Mouse (Mus musculus) thymus, adult 18-20 months (tissue): ENCODE data around the gene Zfp771.
"Not testable (repeated sequence)": the region's sequence is repeated elsewhere in the genome, so short reads cannot be mapped to it uniquely, and the experiment has no call there.

Experiments
- DNase-seq, 2 experiments: peaks; one replicate each; pipeline ENCODE4 v3.0.0; 2022; ENCODE audit warnings: mixed read lengths in 2 of 2

Zfp771 gene

DNA sequence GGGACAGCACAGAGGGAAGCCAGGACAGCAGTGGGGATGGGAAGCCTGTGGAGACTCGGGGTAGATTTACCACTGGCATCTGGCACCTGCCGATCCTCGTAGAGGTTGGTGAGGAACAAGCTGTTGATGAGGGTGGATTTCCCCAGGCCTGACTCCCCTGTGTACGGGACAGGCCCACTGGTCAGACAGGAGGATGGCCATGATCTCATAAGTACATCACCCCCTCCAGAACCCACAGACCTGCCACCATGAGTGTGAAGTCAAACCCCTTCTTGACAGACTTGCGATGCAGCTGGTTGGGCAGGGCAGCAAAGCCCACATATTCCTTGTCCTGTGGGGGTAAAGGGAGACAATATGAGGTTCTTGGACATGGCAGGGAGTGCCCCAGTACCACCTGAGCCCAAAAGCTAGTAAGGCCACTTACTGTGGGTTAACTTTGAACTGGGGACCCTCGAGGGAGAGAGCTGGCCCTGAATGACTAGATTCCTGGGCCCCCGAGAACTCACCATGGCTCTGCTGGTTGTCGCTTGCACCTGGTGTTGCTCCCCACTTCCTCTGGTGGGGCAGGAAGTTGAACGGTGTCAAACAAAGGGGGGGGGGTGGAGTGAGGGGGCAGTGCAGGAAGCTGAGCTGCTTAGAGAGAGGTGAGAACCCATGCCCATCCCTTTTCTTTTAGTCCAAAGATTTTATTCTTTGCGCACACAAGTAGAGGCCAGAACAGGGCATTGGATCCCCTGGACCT is 26.0 kb upstream of the Zfp771 start:
- DNase-seq, result peak; percentile 72 to 82

DNA sequence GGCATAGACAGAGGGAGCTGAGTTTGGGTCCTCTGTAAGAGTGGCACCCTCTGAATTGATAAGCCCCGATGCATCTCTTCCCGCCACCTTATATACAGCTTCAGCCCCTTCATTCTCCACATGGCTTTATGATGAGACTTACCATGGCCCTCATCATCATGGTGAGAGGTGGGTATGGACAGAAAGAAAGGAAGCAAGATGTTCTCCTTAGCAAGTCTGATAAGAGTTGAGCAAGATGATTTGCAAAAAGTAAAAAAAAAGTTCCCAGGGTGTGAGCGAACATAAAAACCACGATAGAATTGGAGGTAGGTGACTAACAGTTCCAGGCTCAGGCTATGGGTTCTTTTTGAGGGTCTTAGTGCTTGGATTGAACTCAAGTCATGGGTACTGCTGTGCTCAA is 25.4 kb upstream of the Zfp771 start:
- no peak for DNase-seq

- no peak for DNase-seq
These were observed 23.6 kb upstream of the Zfp771 start for GRCm38 (mm10) chr7:127220440-127220839.

- DNase-seq, result no peak
These were observed 21.0 kb upstream of the Zfp771 start for GRCm38 (mm10) chr7:127223106-127223505.

GRCm38 (mm10) chr7:127223515-127224478 is 20.3 kb upstream of the Zfp771 start:
- DNase-seq, result no peak

GRCm38 (mm10) chr7:127224616-127225015 is 19.5 kb upstream of the Zfp771 start:
- DNase-seq, result no peak

GRCm38 (mm10) chr7:127225147-127225995 is 18.7 kb upstream of the Zfp771 start:
- no peak for DNase-seq

DNA sequence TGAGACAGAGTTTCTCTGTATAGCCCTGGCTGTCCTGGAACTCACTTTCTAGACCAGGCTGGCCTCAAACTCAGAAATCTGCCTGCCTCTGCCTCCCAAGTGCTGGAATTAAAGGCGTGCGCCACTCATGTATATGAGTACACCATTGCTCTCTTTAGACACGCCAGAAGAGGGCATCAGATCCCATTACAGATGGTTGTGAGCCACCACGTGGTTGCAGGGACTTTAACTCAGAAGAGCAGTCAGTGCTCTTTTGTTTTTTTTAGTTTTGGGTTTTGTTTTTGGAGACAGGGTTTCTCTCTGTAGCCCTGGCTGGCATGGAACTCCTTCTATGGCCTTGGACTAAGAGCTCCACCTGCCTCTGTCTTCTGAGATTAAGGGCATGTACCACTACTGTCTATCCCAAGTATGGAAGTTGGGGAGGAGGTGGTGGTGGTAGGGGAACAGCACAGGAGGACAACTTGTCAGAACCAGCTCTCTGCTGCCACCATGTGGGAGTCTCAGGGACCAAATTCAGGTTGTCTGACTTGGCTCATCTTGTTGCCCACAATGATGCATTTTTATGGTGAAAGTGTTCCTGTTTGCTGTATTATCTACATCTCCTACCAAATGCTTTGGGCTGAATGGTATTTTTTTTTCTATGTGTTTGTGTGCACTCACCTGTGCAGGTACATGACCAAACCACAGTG is 15.3 kb upstream of the Zfp771 start:
- DNase-seq, result peak; percentile 69 to 80

DNA sequence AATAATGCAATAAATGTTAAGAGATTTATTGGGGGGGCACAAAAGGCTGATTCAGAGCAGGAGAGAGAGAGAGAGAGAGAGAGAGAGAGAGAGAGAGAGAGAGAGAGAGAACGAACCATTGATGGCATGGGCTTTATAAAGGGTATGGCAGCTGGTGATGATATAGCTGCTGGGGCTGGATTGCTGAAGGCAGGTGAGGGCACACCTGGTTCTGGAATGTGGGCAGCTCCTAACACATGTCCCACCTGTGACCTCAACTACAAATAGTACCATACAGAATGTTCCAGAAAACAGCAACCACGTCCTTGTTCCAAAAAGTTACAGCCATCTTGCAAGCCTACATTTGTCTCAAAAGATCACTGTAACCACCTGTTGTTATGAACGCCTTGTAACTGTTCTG is 12.7 kb upstream of the Zfp771 start:
- DNase-seq, result no peak

- DNase-seq, result no peak
These were observed 12.1 kb upstream of the Zfp771 start for GRCm38 (mm10) chr7:127231826-127232621.

DNA sequence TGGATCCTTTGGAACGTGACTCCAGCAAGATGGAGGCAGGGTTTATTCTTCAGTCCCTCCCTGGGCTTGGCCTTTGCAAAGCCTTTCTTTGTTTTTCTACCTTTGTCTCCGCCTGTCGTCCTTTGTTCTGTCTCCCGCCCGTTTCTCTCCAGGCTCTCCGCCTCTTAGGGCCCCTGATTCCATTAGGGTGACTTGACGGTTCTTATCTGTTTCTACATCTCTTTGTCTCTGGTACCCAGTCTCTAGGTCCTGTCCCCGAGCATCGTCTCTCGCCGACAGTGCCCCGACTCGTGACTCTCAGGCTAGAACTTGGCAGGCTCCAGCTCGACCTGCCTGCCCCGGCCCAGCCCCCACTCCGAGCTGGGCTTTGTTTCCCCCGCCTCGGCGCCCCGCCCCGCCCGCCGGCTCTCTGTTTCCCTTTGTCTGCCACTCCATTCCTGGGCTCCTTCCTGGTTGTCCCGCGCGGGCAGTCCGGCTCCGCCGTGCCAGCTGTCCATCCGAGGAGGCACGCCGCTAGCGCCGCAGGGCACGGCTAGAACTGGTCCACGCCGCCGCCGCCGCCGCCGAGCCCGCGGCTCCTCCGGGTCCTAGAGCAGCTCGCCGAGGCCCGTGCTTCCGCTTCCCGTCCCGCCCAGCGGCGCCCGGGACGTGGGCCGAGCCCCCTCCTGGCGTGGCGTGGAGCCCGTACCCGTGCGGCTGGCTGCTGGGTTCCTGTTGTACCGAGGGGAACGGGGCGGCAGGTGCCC is 11.3 kb upstream of the Zfp771 start, which contains the start of the genes Zfp553 and Sept1:
Zfp553 (plus strand) TSS at position 440 of the 746 bp plus-strand sequence.
Sept1 (minus strand) TSS at position 509 of the 746 bp plus-strand sequence.
- peak; percentile 76 to 82 for DNase-seq

DNA sequence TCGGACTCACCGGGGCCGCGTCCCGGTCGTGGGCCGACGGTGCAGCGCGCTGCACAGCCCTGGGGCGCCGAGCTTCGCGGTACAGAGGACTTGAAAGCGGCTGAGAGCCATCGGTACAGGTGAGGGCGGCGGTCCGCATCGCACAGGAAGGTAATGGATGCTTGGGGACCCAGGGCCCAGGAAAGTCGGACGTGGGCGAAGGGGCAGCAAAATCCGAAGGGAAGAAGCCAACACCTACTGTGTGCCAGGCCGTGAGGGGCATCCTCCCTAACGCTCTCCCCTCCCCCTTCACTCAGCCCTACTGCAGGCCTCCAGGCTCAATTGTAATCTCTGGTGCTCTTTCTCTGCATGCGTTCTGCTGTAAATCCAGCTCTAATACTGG is 10.7 kb upstream of the Zfp771 start:
- no peak for DNase-seq

GRCm38 (mm10) chr7:127233765-127234164 is 10.3 kb upstream of the Zfp771 start:
- DNase-seq, result no peak

GRCm38 (mm10) chr7:127234777-127235176 is 9.3 kb upstream of the Zfp771 start:
- DNase-seq, result no peak

GRCm38 (mm10) chr7:127243361-127243867 is 660 bp upstream of the Zfp771 start:
- no peak for DNase-seq

DNA sequence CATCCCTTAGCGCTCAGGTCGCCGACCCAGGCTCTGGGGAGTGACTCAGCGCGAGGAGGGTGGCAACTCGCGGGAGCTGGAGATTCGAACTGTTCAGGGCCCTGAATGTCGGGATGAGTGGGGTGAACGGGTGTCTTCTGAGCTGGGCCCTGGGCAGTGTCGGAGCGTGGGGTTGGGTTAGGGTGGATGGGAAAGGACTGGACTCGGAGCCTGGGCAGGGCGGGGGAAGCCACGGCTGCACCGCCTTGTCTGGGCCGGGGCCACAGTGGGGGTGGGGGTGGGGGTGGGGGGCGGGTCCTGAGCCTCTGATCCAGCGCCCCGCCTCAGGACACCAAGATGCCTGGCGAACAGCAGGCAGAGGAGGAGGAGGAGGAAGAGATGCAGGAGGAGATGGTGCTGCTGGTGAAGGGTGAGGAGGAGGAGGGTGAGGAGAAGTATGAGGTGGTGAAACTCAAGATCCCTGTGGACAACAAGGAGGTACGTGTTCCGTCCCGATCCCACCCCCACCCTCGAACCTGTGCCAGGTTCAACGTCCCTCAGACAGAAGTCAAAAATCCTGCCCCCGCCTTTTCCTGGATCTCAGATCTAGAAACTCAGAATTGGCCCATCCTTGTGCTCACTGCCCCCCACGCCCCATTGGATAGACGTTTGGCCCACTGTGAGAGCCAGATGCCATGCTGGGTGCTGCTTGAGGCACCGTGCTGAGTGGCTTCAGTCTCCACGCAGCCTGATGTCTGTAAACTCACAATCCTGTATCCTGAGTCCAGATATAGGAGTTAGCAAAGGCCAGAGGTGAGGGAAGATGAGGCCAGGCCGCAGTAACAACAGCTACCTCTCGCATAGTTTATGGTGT is 810 bp downstream of the Zfp771 start:
- DNase-seq, result no peak

GRCm38 (mm10) chr7:127250511-127250910 is 6.4 kb downstream of the Zfp771 start:
- DNase-seq, result not testable (repeated sequence)

DNA sequence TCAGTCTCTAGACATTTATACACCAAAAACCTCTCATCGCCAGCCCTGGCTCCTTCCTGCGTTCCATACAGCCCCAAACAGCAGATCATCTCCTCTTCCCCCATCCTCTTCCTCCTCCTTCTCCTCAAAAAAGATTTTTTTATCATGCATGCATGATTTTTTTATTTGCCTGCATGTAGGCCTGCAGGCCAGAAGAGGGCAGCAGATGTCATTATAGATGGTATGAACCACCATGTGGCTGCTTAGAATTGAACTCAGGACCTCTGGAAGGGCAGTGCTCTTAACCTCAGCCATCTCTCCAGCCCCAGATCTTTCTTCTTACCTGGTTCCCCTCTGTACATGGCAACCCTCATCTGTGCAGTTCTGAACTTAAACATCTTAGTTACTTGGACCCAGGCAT is 8.3 kb downstream of the Zfp771 start:
- DNase-seq, result peak in 1 of 2 experiments; percentile 23

- peak in 1 of 2 experiments; percentile 22 for DNase-seq
These were observed 9.3 kb downstream of the Zfp771 start for GRCm38 (mm10) chr7:127253341-127253740.
